Mouse (Mus musculus) gastrocnemius, adult 8-10 months (tissue): Measurements from ENCODE around the gene Smtnl2. TPM values are rescaled to one million over a fixed set of nuclear protein-coding genes. Genes with fewer than 3 reads are reported as not detected.
A peak's percentile ranks its signal among the peaks of the same experiment; 100 is the strongest.
"Not testable (repeated sequence)": the region's sequence is repeated elsewhere in the genome, so short reads cannot be mapped to it uniquely, and the experiment has no call there.

Experiments
- DNase-seq, 2 experiments: peaks; one replicate each; pipeline ENCODE4 v3.0.0; 2022; ENCODE audit warnings: low spot score in 2 of 2
- microRNA-seq: library from miRNA; unstranded; fragments of <30 nt; microRNA quantifications from one replicate; pipeline ENCODE4 v1.2.0, GENCODE M21; 2022
- total RNA-seq, 4 experiments: library from RNA; stranded (reverse); gene quantifications; 2 replicates each; pipeline ENCODE4 v1.2.4; 2022

Gene Smtnl2
- total RNA-seq, 4 experiments from 2014 or later: 270 to 439 (median 347) TPM

GRCm38 (mm10) chr11:72363523-72364240 is 47.8 kb downstream of the Smtnl2 start:
- no peak for DNase-seq

GRCm38 (mm10) chr11:72362347-72362741 is 49.2 kb downstream of the Smtnl2 start, which contains the start of gene Tekt1:
Gene Tekt1 (minus strand): TSS chr11:72362442.
- no peak for DNase-seq

GRCm38 (mm10) chr11:72361385-72362346 is 49.8 kb downstream of the Smtnl2 start:
- no peak for DNase-seq

GRCm38 (mm10) chr11:72354971-72355728 is 56.4 kb downstream of the Smtnl2 start:
- peak; percentile 71 to 72 for DNase-seq

- no peak for DNase-seq
Observed at GRCm38 (mm10) chr11:72353186-72353585, 58.3 kb downstream of the Smtnl2 start.

- no peak for DNase-seq
Observed at GRCm38 (mm10) chr11:72352272-72352671, 59.2 kb downstream of the Smtnl2 start.

- DNase-seq: no peak
Observed at GRCm38 (mm10) chr11:72349652-72350051, 61.9 kb downstream of the Smtnl2 start.

GRCm38 (mm10) chr11:72349016-72349415 is 62.5 kb downstream of the Smtnl2 start:
- peak in 1 of 2 experiments; percentile 31 for DNase-seq

- DNase-seq: no peak
Observed at GRCm38 (mm10) chr11:72348563-72348962, 63.0 kb downstream of the Smtnl2 start.

- DNase-seq: no peak
Observed at GRCm38 (mm10) chr11:72344486-72344885, 67.0 kb downstream of the Smtnl2 start.

- peak; percentile 39 to 41 for DNase-seq
Observed at GRCm38 (mm10) chr11:72343904-72344303, 67.6 kb downstream of the Smtnl2 start.

GRCm38 (mm10) chr11:72343238-72343625 is 68.3 kb downstream of the Smtnl2 start:
- DNase-seq: not testable (repeated sequence)

- peak; percentile 45 to 54 for DNase-seq
Observed at GRCm38 (mm10) chr11:72342549-72343237, 68.8 kb downstream of the Smtnl2 start.

- DNase-seq: no peak
Observed at GRCm38 (mm10) chr11:72339716-72340115, 71.8 kb downstream of the Smtnl2 start.

Small RNA genes within 50 kb of the gene (microRNA-seq; reads per million reads assigned to microRNA genes)
- not detected for gene Mir6338

Other genes starting within 250 kb of the Smtnl2 start
- gene Gm43951, start 204.9 kb downstream of the Smtnl2 start, total RNA-seq: under 1 TPM in 1 of 4 experiments, not detected in 3; 0.16 TPM
- 1 to 10 TPM; 1.0 to 2.6 (median 1.6) TPM for gene 4933427D14Rik, start 204.3 kb downstream of the Smtnl2 start, total RNA-seq
- gene Txndc17, start 204.2 kb downstream of the Smtnl2 start, total RNA-seq: 10 to 100 TPM; 25.3 to 37.6 (median 29.8) TPM
- gene Med31, start 196.1 kb downstream of the Smtnl2 start, total RNA-seq: 1 to 10 TPM; 5.2 to 7.5 (median 6.5) TPM
- not detected for gene Slc13a5, start 144.5 kb downstream of the Smtnl2 start, total RNA-seq
- 1 to 10 TPM; 1.4 to 3.4 (median 2.5) TPM for gene Xaf1, start 110.1 kb downstream of the Smtnl2 start, total RNA-seq
- gene Fbxo39, start 97.3 kb downstream of the Smtnl2 start, total RNA-seq: not detected
- gene Tekt1, start 49.3 kb downstream of the Smtnl2 start, total RNA-seq: 1 to 10 TPM in 3 of 4 experiments, under 1 TPM in 1; 0.92 to 3.3 (median 2.5) TPM
- gene Ggt6, start 23.8 kb upstream of the Smtnl2 start, total RNA-seq: 1 to 10 TPM; 1.9 to 5.4 (median 3.8) TPM
- 10 to 100 TPM; 54.6 to 66.0 (median 57.1) TPM for gene Mybbp1a, start 29.6 kb upstream of the Smtnl2 start, total RNA-seq
- 10 to 100 TPM; 32.1 to 69.6 (median 54.1) TPM for gene Spns2, start 78.2 kb upstream of the Smtnl2 start, total RNA-seq
- under 1 TPM in 3 of 4 experiments, not detected in 1; 0.29 to 0.38 (median 0.31) TPM for gene Spns3, start 138.8 kb upstream of the Smtnl2 start, total RNA-seq
- 100 to 1,000 TPM in 1 of 4 experiments, 10 to 100 TPM in 3; 76.7 to 101 (median 81.9) TPM for gene Ube2g1, start 195.6 kb upstream of the Smtnl2 start, total RNA-seq